Mouse (Mus musculus) heart, embryonic 16.5 days (tissue): ENCODE data around the gene Lrrfip2. TPM values are rescaled to one million over a fixed set of nuclear protein-coding genes. Genes with fewer than 3 reads are reported as not detected.

Experiments
- ATAC-seq: fragments of 200-750 bp; cut with Nextera tagmentation; replicated peaks from 2 replicates; pipeline ENCODE4 v1.8.0; 2017; ENCODE audit warnings: moderate number of reproducible peaks; ENCODE audit not compliant: insufficient read depth, low FRiP score; ENCODE audit errors: extremely low read depth
- H3K27ac ChIP-seq: fragments of 300-500 bp; sonication (generic); 2 replicates; pipeline ENCODE4 v1.5.1; 2014; ENCODE audit warnings: mild to moderate bottlenecking, low read length, control low read depth, moderate library complexity
- H3K27me3 ChIP-seq: fragments of 300-500 bp; sonication (generic); 2 replicates; pipeline ENCODE4 v1.6.1; 2014; ENCODE audit warnings: low read length, mixed read lengths; ENCODE audit not compliant: control insufficient read depth, insufficient read depth
- H3K36me3 ChIP-seq: fragments of 300-500 bp; sonication (generic); 2 replicates; pipeline ENCODE4 v1.6.1; 2014; ENCODE audit not compliant: control insufficient read depth, insufficient read depth
- H3K4me1 ChIP-seq: fragments of 300-500 bp; sonication (generic); 2 replicates; pipeline ENCODE4 v1.6.1; 2014; ENCODE audit warnings: low read length, mixed read lengths; ENCODE audit not compliant: control insufficient read depth, insufficient read depth
- H3K4me2 ChIP-seq: fragments of 300-500 bp; sonication (generic); 2 replicates; pipeline ENCODE4 v1.6.1; 2014; ENCODE audit warnings: low read depth, mild to moderate bottlenecking, control low read depth, low read length
- H3K4me3 ChIP-seq: fragments of 300-500 bp; sonication (generic); 2 replicates; pipeline ENCODE4 v1.5.1; 2014; ENCODE audit warnings: mild to moderate bottlenecking, control low read depth, low read length
- H3K9ac ChIP-seq: fragments of 300-500 bp; sonication (generic); 2 replicates; pipeline ENCODE4 v1.6.1; 2014; ENCODE audit warnings: low read length, control low read depth
- H3K9me3 ChIP-seq: fragments of 300-500 bp; sonication (generic); replicated peaks from 2 replicates; pipeline ENCODE4 v1.6.1; 2016; ENCODE audit warnings: low read length; ENCODE audit not compliant: control insufficient read depth
- WGBS: fragments of 180-500 bp; shearing (Covaris S2); extraction: QIAGEN DNeasy Blood & Tissue Kit; methylation state at CpG from one replicate; pipeline ENCODE4 v1.1.7; 2014; 5-methylcytosine and 5-hydroxymethylcytosine counted together
- polyA plus RNA-seq: library from polyadenylated mRNA; unstranded; fragments of >200 nt; fragmentation: Nextera tagmentation; extraction: Ambion mirVana; gene quantifications from 2 replicates; pipeline ENCODE4 v1.2.1, GENCODE M21; 2015

Lrrfip2 gene
- polyA plus RNA-seq, 1 experiment from 2014 or later = 74.8 TPM

GRCm38 (mm10) chr9:111237726-111238125 is 120.3 kb downstream of the Lrrfip2 start:
- Histone ChIP-seq H3K27ac (no peak overlapping the region), H3K27me3 (no peaks in the 10 kb centered on the region), H3K4me1 (peaks cover 6% of the 10 kb centered on the region; the same call in 1 of the 2 replicates), H3K4me3 (no peak overlapping the region), H3K9ac (no peak overlapping the region), H3K36me3 (peaks cover 52% of the 10 kb centered on the region), H3K9me3 (no peaks in the 10 kb centered on the region), H3K4me2 (no peak overlapping the region)
- no peak for ATAC-seq

GRCm38 (mm10) chr9:111239821-111240220 is 122.4 kb downstream of the Lrrfip2 start:
- ATAC-seq = no peak
- H3K9me3 ChIP-seq = no peaks in the 10 kb centered on the region
- H3K27me3 ChIP-seq = no peaks in the 10 kb centered on the region
- peaks cover 6% of the 10 kb centered on the region; the same call in 1 of the 2 replicates for H3K4me1 ChIP-seq
- H3K4me2 ChIP-seq = no peak overlapping the region
- peaks cover 47% of the 10 kb centered on the region for H3K36me3 ChIP-seq
- 80% methylated on average over 4 of the region's 4 CpGs for WGBS
- no peak overlapping the region for H3K27ac ChIP-seq
- no peak overlapping the region for H3K4me3 ChIP-seq
- H3K9ac ChIP-seq = no peak overlapping the region

- Histone ChIP-seq H3K27ac (no peak overlapping the region), H3K9me3 (no peaks in the 10 kb centered on the region), H3K4me1 (peaks cover 20% of the 10 kb centered on the region), H3K4me3 (no peak overlapping the region), H3K27me3 (no peaks in the 10 kb centered on the region), H3K9ac (no peak overlapping the region), H3K36me3 (peaks cover 40% of the 10 kb centered on the region), H3K4me2 (no peak overlapping the region)
- WGBS = 70% methylated on average over 6 of the region's 6 CpGs
- no peak for ATAC-seq
Measured at GRCm38 (mm10) chr9:111243384-111243783, 126.0 kb downstream of the Lrrfip2 start.

GRCm38 (mm10) chr9:111245546-111245945 is 128.2 kb downstream of the Lrrfip2 start:
- peaks cover 30% of the 10 kb centered on the region for H3K36me3 ChIP-seq
- peaks cover 25% of the 10 kb centered on the region for H3K4me1 ChIP-seq
- no peak overlapping the region for H3K9ac ChIP-seq
- 80% methylated on average over 6 of the region's 6 CpGs for WGBS
- no peak overlapping the region for H3K27ac ChIP-seq
- no peak for ATAC-seq
- H3K4me2 ChIP-seq = no peak overlapping the region
- H3K27me3 ChIP-seq = no peaks in the 10 kb centered on the region
- no peaks in the 10 kb centered on the region for H3K9me3 ChIP-seq
- no peak overlapping the region for H3K4me3 ChIP-seq

GRCm38 (mm10) chr9:111247682-111248246 is 130.4 kb downstream of the Lrrfip2 start:
- Histone ChIP-seq H3K9ac (no peak overlapping the region), H3K4me1 (peaks cover 19% of the 10 kb centered on the region), H3K27ac (peak overlapping the region; percentile 85), H3K27me3 (no peaks in the 10 kb centered on the region), H3K4me3 (no peak overlapping the region), H3K9me3 (no peaks in the 10 kb centered on the region), H3K4me2 (no peak overlapping the region), H3K36me3 (peaks cover 36% of the 10 kb centered on the region)
- peak; percentile 96 for ATAC-seq
- WGBS = 41% methylated on average over 3 of the region's 3 CpGs

- Histone ChIP-seq H3K27me3 (no peaks in the 10 kb centered on the region), H3K4me1 (peaks cover 12% of the 10 kb centered on the region), H3K27ac (no peak overlapping the region), H3K4me2 (no peak overlapping the region), H3K4me3 (no peak overlapping the region), H3K36me3 (peaks cover 52% of the 10 kb centered on the region), H3K9ac (no peak overlapping the region), H3K9me3 (no peaks in the 10 kb centered on the region)
- ATAC-seq = no peak
- WGBS = 48% methylated on average over 7 of the region's 7 CpGs
Measured at GRCm38 (mm10) chr9:111252161-111252869, 134.9 kb downstream of the Lrrfip2 start.

GRCm38 (mm10) chr9:111260360-111260985 is 143.1 kb downstream of the Lrrfip2 start:
- 31% methylated on average over 1 of the region's 1 CpGs for WGBS
- Histone ChIP-seq H3K9me3 (no peaks in the 10 kb centered on the region), H3K4me3 (no peak overlapping the region), H3K9ac (no peak overlapping the region), H3K36me3 (peaks cover 57% of the 10 kb centered on the region), H3K27ac (no peak overlapping the region), H3K27me3 (no peaks in the 10 kb centered on the region), H3K4me2 (no peak overlapping the region), H3K4me1 (no peaks in the 10 kb centered on the region)
- no peak; the same call in 1 of the 2 replicates for ATAC-seq

GRCm38 (mm10) chr9:111261356-111261755 is 144.0 kb downstream of the Lrrfip2 start:
- no peak for ATAC-seq
- Histone ChIP-seq H3K36me3 (peaks cover 55% of the 10 kb centered on the region), H3K9me3 (no peaks in the 10 kb centered on the region), H3K4me2 (no peak overlapping the region), H3K27me3 (no peaks in the 10 kb centered on the region), H3K9ac (no peak overlapping the region), H3K4me1 (no peaks in the 10 kb centered on the region), H3K27ac (no peak overlapping the region), H3K4me3 (no peak overlapping the region)
- WGBS = 95% methylated on average over 4 of the region's 4 CpGs

- ATAC-seq = no peak
- Histone ChIP-seq H3K36me3 (peaks cover 25% of the 10 kb centered on the region), H3K27me3 (no peaks in the 10 kb centered on the region), H3K4me1 (peaks cover 5% of the 10 kb centered on the region; the same call in 1 of the 2 replicates), H3K27ac (no peak overlapping the region), H3K4me2 (no peak overlapping the region), H3K9me3 (no peaks in the 10 kb centered on the region), H3K9ac (no peak overlapping the region), H3K4me3 (no peak overlapping the region)
- 99% methylated on average over 2 of the region's 2 CpGs for WGBS
Measured at GRCm38 (mm10) chr9:111267998-111268397, 150.6 kb downstream of the Lrrfip2 start.
